In the genomic region with DNA sequence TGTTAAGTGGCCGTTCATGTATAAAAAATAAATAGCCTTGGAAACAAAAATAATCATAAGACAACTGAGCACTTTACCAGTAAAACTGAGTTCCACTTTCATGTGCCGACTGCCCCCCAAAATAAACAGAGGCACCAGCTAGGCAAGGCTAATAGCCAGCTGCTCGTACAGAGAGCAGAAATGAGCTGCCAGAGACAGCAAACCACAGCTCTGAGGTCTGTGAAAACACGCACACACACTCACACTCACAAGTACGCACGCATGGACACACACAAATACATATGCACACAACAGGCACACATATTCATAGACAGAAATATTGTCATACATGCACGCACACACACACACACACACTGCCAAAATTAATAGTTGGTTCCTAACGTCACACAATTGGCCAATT, we compare ENCODE assay signal across 8 mouse cellular contexts. TPM values are rescaled to one million over a fixed set of nuclear protein-coding genes. Genes with fewer than 3 reads are reported as not detected.
DNase-seq lines count a peak whose midpoint lies in the region; ATAC-seq and TF ChIP-seq lines count a peak whose summit lies in the region.

No protein-coding gene starts in this region.

- peak overlapping the region; percentile 30 for H3K4me2 ChIP-seq in embryonic facial prominence, embryonic 12.5 days (replicated peaks)
- H3K4me2 ChIP-seq in neural tube, embryonic 15.5 days: peak overlapping the region; percentile 33; the same call in 1 of the 2 replicates

- H3K4me3 ChIP-seq in lung, adult 2 months (replicated peaks; ENCODE audit: extremely low read depth, low read depth, low read length): no peak overlapping the region
- peak overlapping the region; percentile 0; the same call in 1 of the 2 replicates for H3K4me3 ChIP-seq in embryonic facial prominence, embryonic 12.5 days
- no peak overlapping the region for H3K4me3 ChIP-seq in neural tube, embryonic 15.5 days (replicated peaks)

- peak overlapping the region; percentile 71 for H3K27ac ChIP-seq in embryonic facial prominence, embryonic 12.5 days
- peak overlapping the region; percentile 72 for H3K27ac ChIP-seq in neural tube, embryonic 15.5 days (replicated peaks)

- WGBS in lung, adult 2 months: 4% methylated on average over 8 of the region's 8 CpGs
- 37% methylated on average over 8 of the region's 8 CpGs for WGBS in embryonic facial prominence, embryonic 12.5 days
- 58% methylated on average over 8 of the region's 8 CpGs for WGBS in neural tube, embryonic 15.5 days

- DNase-seq in lung, postnatal 36 days: peak; percentile 28
- DNase-seq in lung, adult 2 months: no peak
- DNase-seq in layer of hippocampus, adult 18-20 months (ENCODE audit: low spot score in 2 of 2): no peak
- no peak for DNase-seq in gastrocnemius, adult 18-20 months (ENCODE audit: low spot score)
- no peak for DNase-seq in kidney, postnatal 14 days

- H3K4me1 ChIP-seq in lung, adult 2 months (ENCODE audit: control insufficient read depth, insufficient read depth, low read length): peaks cover 72% of the 10 kb centered on the region
- peaks cover 70% of the 10 kb centered on the region for H3K4me1 ChIP-seq in embryonic facial prominence, embryonic 12.5 days
- peaks cover 61% of the 10 kb centered on the region for H3K4me1 ChIP-seq in neural tube, embryonic 15.5 days

- TF ChIP-seq POLR2A in lung, adult 2 months (IDR thresholded peaks at IDR 0.05; ENCODE audit: borderline replicate concordance, extremely low read depth, low read depth, low read length): no peak

- no peaks in the 10 kb centered on the region for H3K27me3 ChIP-seq in embryonic facial prominence, embryonic 12.5 days
- no peaks in the 10 kb centered on the region for H3K27me3 ChIP-seq in neural tube, embryonic 15.5 days (replicated peaks)

- no peaks in the 10 kb centered on the region for H3K36me3 ChIP-seq in embryonic facial prominence, embryonic 12.5 days
- no peaks in the 10 kb centered on the region for H3K36me3 ChIP-seq in neural tube, embryonic 15.5 days

- no peak for ATAC-seq in embryonic facial prominence, embryonic 12.5 days (ENCODE audit: insufficient number of reproducible peaks, insufficient read depth, low FRiP score, low TSS enrichment)
- ATAC-seq in inflammation-experienced regulatory T-cells, adult 6 months: peak; percentile 25
- ATAC-seq in neural tube, embryonic 15.5 days (ENCODE audit: low FRiP score): no peak

- TF ChIP-seq CTCF in lung, adult 2 months (IDR thresholded peaks at IDR 0.05; ENCODE audit: insufficient read depth, low read length): no peak

- peak overlapping the region; percentile 39; the same call in 1 of the 2 replicates for H3K9ac ChIP-seq in embryonic facial prominence, embryonic 12.5 days
- 0 out of 2 replicates have a peak overlapping the region, but pooled peaks have one; percentile 17 for H3K9ac ChIP-seq in neural tube, embryonic 15.5 days (replicated peaks)

- H3K9me3 ChIP-seq in embryonic facial prominence, embryonic 12.5 days: no peaks in the 10 kb centered on the region
- H3K9me3 ChIP-seq in neural tube, embryonic 15.5 days (replicated peaks): no peaks in the 10 kb centered on the region

RNA-seq across cellular contexts. Expression of gene Rassf3, which starts 46.6 kb away (rescaled TPM):
- polyA plus RNA-seq in lung, adult 2 months (2012; rRNA removed): 66.7 and 97.0 TPM in 2 replicates
- polyA plus RNA-seq in embryonic facial prominence, embryonic 12.5 days (2016; fragmentation: Nextera tagmentation; extraction: Ambion mirVana): 23.1 and 24.7 TPM in 2 replicates
- 1 to 10 TPM; 6.1 to 6.8 (median 6.2) TPM for polyA plus RNA-seq in inflammation-experienced regulatory T-cells, adult 6 months (2017; shearing (Covaris generic))
- 6.7 and 7.1 TPM in 2 replicates for polyA plus RNA-seq in neural tube, embryonic 15.5 days (2015; fragmentation: Nextera tagmentation; extraction: Ambion mirVana)
- total RNA-seq in layer of hippocampus, adult 18-20 months (2021): 1 to 10 TPM; 9.6 to 9.8 TPM
- total RNA-seq in gastrocnemius, adult 18-20 months (2021): 10 to 100 TPM; 34.7 to 47.5 TPM
